Mouse (Mus musculus): ENCODE measurements at regions not wholly inside any gene's neighbourhood (a gene's known extent, or its start where the extent isn't known, plus 50 kb on each side); places are given as distances from the start of the nearest gene placed in this dataset.

DNA sequence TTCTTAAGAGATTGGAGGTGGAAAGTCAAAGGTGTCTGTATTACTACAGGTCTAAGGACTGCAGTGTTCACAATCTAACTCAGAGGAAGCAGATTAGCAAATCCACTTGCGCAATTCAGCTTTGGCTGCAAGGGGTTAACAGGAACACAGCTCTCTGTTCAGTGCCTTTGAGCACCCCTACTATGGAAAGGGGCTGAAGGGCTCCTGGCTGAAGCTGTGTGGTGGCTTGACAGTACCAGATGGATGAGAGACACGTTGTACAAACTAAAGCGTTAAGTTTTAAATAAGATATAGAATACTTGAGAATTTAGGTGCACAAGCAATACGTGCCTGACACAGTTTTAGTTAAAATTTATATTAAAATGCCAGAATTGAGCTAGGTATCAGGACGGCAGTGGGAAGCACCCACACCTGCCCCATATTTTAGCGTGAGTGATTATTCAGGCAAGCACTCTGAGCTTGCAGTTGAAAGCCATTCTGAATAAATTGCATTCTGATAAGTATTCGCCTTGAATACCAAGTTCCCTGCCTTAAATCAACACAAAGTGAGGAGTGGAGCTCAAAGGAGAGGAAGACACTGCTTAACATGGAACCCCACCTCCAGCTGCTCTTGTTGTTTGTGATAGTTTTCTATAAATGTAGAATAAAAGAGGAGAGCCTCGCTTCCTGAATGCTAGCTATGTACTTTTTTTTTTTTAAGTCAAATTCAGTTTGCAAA, 223.1 kb upstream of the Adamts16 start:
- no peak for DNase-seq
- intact Hi-C loops (cut with DNase I): no loop called here

DNA sequence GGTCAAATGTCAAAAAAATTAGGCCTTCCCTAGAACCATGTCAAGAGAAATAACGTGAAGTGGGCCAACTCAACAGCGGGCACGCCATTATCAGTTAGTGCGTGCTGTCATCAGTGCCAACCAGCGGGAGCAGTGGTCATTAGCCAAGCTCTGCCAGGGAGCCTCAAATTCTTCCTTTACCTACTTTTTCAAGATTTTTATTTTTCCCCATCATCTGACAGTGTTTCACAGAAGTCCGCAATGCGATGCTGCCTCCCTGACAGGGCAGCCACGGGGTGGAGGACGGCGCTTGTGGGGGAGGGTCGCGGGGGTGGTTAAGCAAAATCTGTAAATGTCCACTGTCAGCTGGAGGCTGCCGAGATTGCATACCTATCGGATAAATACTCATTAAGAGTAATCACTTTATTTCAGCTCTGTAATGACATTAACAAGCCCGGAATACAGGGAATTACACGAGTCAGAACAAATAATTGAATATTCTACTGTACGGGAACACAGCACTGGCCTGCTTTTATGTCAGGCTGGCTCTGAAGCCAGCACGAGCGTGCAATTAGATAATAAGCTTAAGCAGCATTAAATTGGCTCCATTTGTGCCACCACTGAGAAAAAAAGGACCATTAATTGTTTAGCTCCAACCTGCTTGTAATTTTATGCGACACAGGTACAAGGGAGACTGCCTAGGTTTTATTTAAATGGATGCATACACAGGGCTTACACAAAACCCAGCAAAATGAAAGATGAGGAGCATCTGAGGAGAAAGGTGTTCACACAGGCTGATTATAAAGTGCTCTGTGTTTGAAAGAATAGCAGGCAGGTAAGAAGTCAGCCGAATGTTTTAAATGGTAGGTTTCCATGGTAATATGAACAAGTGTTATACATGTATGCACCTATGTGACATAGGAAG, 212.0 kb upstream of the Adamts16 start:
- intact Hi-C loops (cut with DNase I): no loop called here

DNA sequence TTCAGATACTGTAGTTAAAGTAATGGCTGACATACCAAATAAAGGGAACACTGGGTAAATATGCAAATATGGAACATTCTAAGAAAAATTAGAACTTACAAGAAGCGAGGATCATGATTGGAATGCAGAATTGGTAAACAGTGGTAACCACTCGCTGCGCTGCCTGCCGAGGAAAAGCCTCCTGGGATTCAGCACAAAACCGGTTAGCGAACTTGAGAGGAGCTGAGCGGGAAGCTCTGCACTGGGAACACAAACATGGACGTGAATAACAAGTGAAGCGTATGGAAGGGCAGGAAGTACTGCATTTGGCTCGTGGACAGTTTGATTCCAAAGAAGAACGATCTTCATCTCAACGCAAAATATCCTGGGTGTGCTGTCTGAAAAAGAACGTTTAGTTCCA, 209.0 kb upstream of the Adamts16 start:
- intact Hi-C loops (cut with DNase I): no loop called here
- DNase-seq: no peak

More for the DNA sequence above, 212.0 kb upstream of the Adamts16 start:
- DNase-seq: no peak

DNA sequence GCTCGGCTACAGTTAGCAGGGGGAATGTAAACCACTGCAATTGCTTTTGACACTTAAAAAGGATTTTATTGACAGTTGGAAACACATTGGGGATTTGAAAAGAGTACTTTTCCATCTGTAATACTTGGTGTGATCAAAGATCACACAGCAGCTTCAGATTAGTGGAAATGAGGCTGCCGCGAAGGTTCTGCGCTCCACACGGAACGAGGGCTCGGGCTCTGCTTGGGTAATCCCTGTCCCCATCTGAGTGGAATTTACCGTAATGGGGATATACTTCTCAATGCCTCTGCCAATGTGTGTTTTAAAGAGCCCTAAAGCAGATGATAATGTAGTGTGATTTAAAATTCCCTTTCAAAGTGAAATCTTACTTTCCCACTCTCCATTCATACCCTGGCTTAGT, 194.4 kb upstream of the Adamts16 start:
- no peak for DNase-seq

DNA sequence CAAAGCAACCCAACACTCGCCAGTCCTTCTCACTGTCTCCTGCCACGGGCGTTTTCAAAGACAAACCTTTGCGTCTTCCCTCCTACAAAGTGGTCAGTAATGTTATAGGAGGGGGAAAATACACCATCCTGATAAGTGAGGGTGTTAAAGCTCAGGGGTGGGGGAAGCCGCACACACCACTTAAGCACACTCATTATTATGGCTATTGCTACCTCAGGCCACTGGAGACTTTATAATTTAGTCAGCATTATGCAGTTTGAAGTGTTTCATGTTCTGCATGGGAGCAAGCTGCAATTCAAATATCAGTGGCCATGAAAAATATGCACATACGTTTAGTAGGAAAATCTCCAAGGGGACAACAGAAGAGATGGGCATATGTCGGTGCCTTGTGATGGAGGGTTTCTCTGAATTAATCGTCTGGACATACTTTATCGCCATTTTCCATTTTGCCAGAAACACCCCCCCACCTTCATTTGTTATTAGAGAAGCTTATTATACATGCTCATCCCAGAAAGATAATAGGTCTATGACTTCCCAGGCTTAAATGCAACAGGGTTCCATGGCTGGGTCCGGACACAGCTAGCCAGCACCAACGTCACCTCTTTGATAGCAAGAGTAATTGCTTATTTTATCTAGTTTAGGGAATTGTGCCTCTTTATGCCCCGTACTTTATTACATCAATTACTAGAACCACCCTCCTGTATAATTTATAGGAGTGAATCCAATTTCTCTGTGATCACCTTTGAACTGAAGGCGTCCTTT, 193.5 kb upstream of the Adamts16 start:
- no peak for DNase-seq
- intact Hi-C loops (cut with DNase I): no loop called here

More for the DNA sequence above, 194.4 kb upstream of the Adamts16 start:
- intact Hi-C loops (cut with DNase I): no loop called here

DNA sequence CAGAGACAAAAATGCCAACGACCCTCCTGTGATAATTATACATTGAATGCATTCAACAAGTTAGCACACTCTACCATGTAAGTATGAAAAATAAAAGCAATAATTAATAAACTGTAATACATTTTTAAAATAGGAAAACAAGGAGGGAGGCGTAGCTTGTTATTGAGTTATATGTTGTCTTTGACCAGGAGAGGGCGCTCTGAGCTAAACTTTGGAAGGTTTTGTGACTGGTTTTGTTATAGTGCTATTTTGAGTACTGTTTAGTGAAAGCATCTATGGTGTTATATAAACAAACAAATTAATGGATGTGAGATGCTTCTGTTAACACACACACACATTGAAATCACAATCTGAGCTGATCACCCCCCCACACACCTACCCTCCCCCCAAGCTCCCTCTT, 166.6 kb upstream of the Adamts16 start:
- DNase-seq: no peak
- intact Hi-C loops (cut with DNase I): no loop called here

DNA sequence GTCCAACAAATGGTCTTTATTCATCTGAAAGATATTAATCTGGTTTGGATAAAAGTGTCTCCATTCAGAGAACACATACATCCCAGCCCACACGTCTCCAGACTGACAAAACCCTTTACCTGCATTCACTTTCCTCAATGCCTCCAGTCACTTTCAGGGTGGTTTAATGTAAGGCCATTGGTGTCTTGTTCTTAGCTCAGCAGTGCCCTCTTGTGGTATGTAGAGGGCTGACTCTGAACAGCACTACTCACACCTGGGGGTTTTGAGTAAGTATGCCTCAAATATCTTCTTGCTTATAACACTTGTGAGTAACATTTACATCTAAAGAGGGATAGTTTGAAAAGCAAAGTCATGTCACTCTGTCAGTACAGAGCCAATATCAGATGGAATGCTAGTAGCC, 164.5 kb upstream of the Adamts16 start:
- peak; percentile 7 to 19 for DNase-seq
- intact Hi-C loops (cut with DNase I): no loop called here

DNA sequence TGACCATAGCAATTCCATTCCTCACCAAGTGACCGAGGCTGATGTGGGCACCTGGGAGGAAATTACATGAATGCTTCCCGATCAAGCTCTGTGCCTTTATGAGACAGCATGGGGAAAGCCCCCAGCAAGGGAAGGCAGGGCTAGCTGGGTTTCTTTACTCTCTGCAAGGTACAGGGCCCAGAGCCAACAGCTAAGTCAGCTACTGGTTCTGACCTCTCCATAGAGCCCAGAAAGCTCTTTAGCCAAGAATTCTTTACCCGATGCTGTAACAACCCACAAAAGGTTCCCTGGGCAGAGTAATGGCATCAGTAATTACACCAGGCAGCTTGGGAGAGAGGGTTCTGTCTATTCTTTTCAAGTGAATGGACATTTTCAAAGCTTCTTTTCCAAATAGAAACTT, 161.9 kb upstream of the Adamts16 start:
- no peak for DNase-seq
- intact Hi-C loops (cut with DNase I): no loop called here

DNA sequence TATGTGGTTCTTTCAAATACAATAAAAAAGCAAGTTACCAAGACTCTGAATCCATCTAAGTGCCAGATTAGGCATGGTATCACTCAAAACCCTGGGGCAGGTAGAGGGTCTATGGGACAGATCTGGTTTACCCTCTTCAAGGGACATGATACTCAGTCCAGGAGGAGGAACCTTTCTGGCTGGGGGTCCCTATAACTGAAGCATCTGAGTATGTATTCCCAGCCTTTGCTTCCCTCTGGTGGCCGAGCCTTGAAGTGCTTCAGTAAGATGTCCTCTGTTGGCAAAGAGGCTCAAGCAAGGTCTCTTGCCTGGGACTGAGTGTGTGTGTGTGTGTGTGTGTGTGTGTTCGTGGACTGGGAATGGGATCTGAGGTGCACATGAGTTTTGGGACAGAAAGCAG, 159.7 kb upstream of the Adamts16 start:
- DNase-seq: peak; percentile 36 to 65

DNA sequence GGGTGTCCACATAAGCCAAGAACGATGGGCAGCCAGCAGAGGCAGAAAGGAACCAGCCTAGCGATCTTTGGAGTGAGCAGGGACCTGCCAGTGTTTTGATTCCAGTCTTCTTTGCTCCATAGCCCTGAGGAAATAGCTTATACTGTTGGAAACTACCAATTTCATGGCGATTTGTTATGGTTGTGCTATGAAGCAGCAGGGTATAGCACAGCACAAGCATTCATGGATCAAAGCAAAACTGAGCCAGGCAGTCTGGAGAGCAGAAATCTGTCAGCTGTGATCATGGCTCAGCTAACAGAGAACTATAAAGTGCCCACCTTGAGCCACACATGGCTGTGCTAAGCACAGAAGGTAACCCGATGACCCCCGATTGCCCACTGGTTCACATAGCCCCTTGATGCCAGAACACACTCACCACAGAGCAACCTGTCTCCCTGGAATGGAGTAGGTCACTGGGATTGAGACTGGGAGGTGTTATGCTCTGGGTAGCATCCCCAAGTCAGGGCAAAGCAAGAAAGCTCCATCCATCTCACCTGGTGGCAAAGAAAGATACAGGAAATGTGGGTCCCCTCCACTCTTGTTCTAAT, 158.9 kb upstream of the Adamts16 start:
- intact Hi-C loops (cut with DNase I): loop anchor here (2.0 kb wide), 2 partner anchors 160 to 358 kb away; partner anchors contain the start of gene Adamts16
- DNase-seq: no peak

More for the DNA sequence above, 159.7 kb upstream of the Adamts16 start:
- intact Hi-C loops (cut with DNase I): loop anchor here (2.0 kb wide), 2 partner anchors 160 to 358 kb away; partner anchors contain the start of gene Adamts16

DNA sequence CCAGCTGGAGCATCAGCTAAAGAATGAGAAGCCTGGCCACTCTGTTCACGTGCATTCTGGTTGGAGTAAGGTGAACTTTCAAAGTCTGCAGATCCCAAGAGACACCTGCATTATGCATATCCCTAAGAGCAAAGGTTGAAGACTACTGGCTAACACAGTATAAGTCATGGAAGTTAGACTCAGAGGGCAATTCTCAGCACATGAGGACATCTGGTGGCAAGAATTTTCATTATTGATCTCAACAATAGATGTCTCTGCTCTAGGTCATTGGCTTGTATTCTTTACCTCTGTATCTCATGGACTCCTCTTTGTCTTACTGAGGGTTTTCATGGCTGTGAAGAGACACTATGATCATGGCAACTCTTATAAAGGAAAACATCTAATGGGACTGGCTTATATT, 151.9 kb upstream of the Adamts16 start:
- intact Hi-C loops (cut with DNase I): loop anchor here (5.0 kb wide), 1 partner anchor 141 kb away; no protein-coding TSS in a partner anchor

DNA sequence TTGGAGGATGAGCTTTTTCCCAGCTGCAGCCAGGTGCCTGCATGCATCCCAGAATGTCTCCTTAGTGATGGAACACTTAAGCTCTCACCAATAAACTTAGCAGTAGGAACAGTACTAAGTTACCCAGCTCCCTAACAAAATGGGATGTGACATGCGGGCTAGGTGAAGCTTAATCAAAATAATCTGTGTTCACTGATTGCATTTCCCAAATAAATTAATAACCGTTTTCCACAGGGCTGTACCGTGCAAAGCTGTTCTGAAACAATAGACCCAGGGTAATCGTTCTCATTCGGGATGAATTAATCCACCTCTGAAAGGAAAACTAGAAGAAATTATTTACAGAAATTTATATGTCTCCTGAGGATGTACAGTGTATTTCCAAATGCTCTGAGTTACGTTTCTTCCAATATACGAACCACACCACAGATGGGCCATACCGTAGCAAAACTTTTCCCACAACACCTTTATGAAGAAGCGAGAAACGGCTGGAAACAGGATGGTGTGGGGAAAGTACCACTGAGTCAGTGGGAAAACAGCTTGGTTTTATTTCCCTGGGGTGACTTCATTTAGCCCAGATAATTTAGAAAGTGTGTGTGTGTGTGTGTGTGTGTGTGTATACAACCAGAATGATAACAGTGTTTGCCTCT, 148.5 kb upstream of the Adamts16 start:
- intact Hi-C loops (cut with DNase I): loop anchor here (5.0 kb wide), 1 partner anchor 138 kb away; no protein-coding TSS in a partner anchor
- no peak for DNase-seq

More for the DNA sequence above, 151.9 kb upstream of the Adamts16 start:
- DNase-seq: no peak

DNA sequence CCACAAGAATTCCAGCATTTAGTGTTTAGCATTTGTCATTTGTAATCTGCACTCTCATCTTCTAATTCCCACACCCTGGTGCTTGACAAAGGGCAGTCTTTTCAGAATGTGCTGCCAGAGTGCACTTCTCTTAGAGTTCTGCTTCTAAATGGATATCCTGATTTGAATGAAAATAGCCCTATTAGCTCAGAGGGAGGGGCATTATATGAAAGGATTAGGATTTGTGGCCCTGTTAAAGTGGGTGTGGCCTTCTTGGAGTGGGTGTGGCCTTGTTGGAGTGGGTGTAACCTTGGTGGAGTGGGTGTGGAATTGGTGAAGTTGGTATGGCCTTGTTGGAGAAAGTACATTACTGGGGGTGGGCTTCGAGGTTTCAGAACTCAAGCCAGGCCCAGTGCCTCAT, 137.7 kb upstream of the Adamts16 start:
- no peak for DNase-seq
- intact Hi-C loops (cut with DNase I): no loop called here

DNA sequence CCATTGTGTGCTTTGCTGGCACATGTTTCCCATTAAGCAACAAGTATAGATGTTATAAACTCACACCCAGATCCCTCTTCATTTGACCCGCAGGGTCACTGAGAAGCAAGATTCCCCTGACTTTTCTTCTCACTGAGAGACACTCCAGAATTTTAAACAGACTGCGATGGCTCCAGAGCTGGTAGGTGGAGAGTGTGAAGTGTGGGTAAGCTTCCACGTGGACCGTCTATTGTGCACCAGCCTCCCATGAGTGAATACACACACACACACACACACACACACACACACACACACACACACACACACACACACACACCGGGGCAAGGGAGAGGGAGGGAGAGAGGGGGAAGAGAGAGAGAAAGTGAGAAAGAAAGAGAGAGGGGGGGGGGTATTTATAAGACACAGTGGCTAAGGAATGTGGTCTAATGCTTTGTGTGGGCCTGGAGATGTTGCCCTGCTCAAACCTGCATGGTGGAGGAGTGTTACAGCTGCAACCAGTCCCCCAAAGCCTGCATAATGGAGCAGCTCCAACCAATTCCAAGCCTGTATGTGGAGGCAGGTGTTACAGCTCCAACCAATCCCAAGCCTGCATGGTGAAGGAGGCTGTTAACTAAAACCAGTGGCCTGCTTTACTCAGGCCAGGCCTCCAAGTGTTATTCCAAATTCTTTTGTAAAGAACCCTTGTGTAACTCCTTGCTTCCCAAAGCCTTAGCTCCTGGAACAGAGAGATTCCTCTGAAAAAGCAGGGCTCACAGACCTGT, 137.1 kb upstream of the Adamts16 start:
- no peak for DNase-seq
- intact Hi-C loops (cut with DNase I): no loop called here

DNA sequence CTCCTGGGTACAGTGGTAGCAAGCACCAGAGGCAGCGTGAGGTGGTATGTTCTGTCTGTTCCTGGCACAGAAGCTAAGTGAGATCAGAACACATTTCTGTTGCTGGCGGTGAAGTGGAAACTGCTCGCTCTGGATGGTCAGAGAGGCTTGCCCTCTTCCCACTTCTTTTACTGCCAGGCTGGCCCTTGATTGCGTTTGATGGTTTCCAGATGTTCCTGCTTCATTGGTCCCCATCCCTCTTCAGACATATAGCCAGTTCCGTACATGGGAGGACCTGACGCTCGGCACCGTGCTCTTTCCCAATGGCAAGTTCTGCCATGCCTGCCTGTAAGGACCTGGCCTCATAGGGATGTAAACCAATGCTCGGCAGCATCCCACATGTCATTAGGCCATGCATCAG, 128.0 kb upstream of the Adamts16 start:
- intact Hi-C loops (cut with DNase I): no loop called here
- no peak for DNase-seq

DNA sequence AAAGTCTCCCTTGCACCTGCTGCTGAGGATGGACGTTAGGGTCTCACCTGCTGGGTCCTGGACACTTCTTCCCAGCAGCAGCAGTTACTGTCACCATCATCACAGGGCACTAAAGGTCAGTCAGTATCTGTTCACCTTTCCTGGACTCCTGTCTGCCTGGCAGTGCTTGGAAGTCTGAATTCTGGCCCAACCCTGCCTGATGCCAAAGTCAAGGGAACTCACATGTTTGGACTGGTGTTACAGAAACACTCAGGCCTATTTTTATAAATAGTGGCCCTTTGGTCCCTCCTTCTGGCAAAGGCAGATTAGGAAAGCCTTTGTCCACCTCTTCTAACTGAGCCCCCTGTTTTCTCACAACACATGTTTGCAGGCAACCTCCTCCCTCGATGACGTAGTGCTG, 126.2 kb upstream of the Adamts16 start:
- intact Hi-C loops (cut with DNase I): no loop called here
- DNase-seq: peak; percentile 7 to 13

DNA sequence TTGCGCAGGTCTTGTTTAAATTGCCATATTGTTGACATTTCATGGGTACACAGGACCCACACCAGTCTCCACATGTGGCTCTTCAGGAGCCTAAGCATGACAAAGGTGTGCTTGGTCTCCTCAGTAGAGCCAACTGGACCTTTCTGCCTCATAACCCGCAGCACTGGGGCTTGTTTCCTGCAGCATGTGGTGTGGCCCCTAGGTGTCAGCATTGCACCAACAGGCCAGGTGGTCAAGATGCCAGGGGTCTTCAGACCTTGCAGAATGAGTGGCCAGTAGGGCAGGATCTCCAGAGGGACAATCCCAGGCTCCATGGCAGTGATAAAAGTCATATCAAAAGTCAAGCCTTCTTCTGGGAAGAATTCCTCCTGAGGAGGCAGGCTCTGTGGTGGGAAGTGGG, 121.8 kb upstream of the Adamts16 start:
- intact Hi-C loops (cut with DNase I): no loop called here
- DNase-seq: peak in 1 of 2 experiments; percentile 7

DNA sequence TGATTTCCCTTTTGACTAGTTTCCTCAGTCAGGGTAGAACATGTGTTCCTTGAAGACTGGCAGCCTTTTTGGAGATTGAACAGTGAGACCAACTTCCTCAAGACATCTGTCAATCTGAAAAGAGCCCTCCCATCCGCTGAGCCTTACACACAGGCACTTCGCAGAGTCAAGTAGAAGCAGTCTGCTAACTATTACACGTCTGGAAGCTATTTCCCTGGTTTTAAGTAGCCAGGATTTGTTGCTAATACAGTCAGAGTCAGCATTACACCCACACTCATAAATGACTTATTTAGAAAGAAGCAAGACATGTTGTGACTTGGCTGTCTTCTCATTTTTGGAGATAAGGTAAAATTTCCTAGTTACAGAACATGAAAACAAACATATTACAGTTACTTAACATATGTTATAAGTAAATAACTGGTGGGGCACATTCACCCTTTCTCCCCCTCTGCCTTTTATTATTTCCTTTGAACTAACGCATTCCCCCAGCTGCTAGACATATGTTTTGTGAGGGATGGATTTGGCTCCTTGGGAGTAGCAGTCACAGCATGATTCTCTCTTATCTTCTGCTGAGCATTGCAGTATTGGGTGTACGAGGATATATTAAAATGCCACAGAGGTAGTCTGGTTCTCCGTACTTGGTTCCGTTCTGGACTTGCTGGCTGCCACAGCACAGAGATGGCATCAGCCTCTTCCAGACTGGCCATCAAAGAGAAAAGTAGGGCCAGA, 92.9 kb upstream of the Adamts16 start:
- no peak for DNase-seq
- intact Hi-C loops (cut with DNase I): no loop called here

DNA sequence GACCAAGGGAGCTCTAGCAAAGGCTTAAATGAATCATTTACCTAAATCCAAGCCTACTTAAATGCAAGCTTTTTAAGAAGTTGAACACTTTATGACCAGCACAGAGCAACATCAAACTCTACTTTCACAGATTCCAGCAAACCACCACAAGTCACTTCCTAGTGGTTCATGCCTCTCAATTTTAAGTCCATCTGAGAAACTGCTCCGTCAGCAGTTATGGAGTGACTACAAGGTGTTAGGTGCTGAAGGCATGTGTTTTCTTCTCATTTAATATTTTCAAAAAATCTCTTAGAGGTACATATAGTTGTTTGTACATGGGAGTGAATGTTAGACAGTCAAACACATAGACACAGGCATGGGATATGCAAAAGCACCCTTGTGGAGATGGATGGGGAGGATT, 72.2 kb upstream of the Adamts16 start:
- no peak for DNase-seq

More for the DNA sequence above, 72.2 kb upstream of the Adamts16 start:
- intact Hi-C loops (cut with DNase I): no loop called here
